Mouse (Mus musculus) forebrain, embryonic 16.5 days (tissue): ENCODE data around the gene Olfr452. TPM values are rescaled to one million over a fixed set of nuclear protein-coding genes. Genes with fewer than 3 reads are reported as not detected.

ENCODE experiments used
- ATAC-seq: fragments of 200-750 bp; cut with Nextera tagmentation; 2 replicates; pipeline ENCODE4 v1.8.0; 2017; ENCODE audit warnings: mild to moderate bottlenecking, moderate library complexity
- H3K27ac ChIP-seq: fragments of 300-500 bp; sonication (generic); 2 replicates; pipeline ENCODE4 v1.5.1; 2014; ENCODE audit warnings: low read length, control low read depth
- H3K27me3 ChIP-seq: fragments of 300-500 bp; sonication (generic); replicated peaks from 2 replicates; pipeline ENCODE4 v1.6.1; 2014; ENCODE audit warnings: low read length; ENCODE audit not compliant: control insufficient read depth, insufficient read depth
- H3K36me3 ChIP-seq: fragments of 300-500 bp; sonication (generic); 2 replicates; pipeline ENCODE4 v1.6.1; 2014; ENCODE audit not compliant: control insufficient read depth, insufficient read depth
- H3K4me1 ChIP-seq: fragments of 300-500 bp; sonication (generic); replicated peaks from 2 replicates; pipeline ENCODE4 v1.6.1; 2014; ENCODE audit warnings: low read length; ENCODE audit not compliant: control insufficient read depth, insufficient read depth
- H3K4me2 ChIP-seq: fragments of 300-500 bp; sonication (generic); 2 replicates; pipeline ENCODE4 v1.6.1; 2014; ENCODE audit warnings: mild to moderate bottlenecking, low read length, control low read depth
- H3K4me3 ChIP-seq: fragments of 300-500 bp; sonication (generic); replicated peaks from 2 replicates; pipeline ENCODE4 v1.5.1; 2014; ENCODE audit warnings: mild to moderate bottlenecking, low read length, control low read depth
- H3K9ac ChIP-seq: fragments of 300-500 bp; sonication (generic); replicated peaks from 2 replicates; pipeline ENCODE4 v1.6.1; 2014; ENCODE audit warnings: low read depth, low read length, control low read depth
- H3K9me3 ChIP-seq: fragments of 300-500 bp; sonication (generic); 2 replicates; pipeline ENCODE4 v1.6.1; 2016; ENCODE audit warnings: low read length; ENCODE audit not compliant: control insufficient read depth
- WGBS: fragments of 180-500 bp; shearing (Covaris S2); extraction: QIAGEN DNeasy Blood & Tissue Kit; methylation state at CpG from one replicate; pipeline ENCODE4 v1.1.7; 2014; 5-methylcytosine and 5-hydroxymethylcytosine counted together
- polyA plus RNA-seq: library from polyadenylated mRNA; unstranded; fragments of >200 nt; fragmentation: Nextera tagmentation; extraction: Ambion mirVana; gene quantifications from 2 replicates; pipeline ENCODE4 v1.2.1, GENCODE M21; 2015

The Olfr452 gene
- polyA plus RNA-seq, 1 experiment from 2014 or later, result not detected

- H3K4me1 ChIP-seq, result no peaks in the 10 kb centered on the region
- ATAC-seq, result no peak
- H3K4me2 ChIP-seq, result no peak within 1 kb of the TSS
- no peak within 1 kb of the TSS for H3K4me3 ChIP-seq
- no peaks in the 10 kb centered on the region for H3K9me3 ChIP-seq
- no peak within 1 kb of the TSS for H3K27ac ChIP-seq
- WGBS, result 94% methylated on average over 1 of the region's 1 CpGs
- H3K27me3 ChIP-seq, result no peaks in the 10 kb centered on the region
- no peaks in the 10 kb centered on the region for H3K36me3 ChIP-seq
- no peak within 1 kb of the TSS for H3K9ac ChIP-seq
Measured at GRCm38 (mm10) chr6:42811639-42812038, 26.7 kb downstream of the Olfr452 start, which contains the start of gene Olfr450. Gene Olfr450 (plus strand): TSS chr6:42811939.

GRCm38 (mm10) chr6:42834084-42834483 is 49.2 kb downstream of the Olfr452 start, which contains the start of gene Olfr449:
Gene Olfr449 (plus strand): TSS chr6:42834384.
- Histone ChIP-seq H3K27ac (no peak within 1 kb of the TSS), H3K36me3 (no peaks in the 10 kb centered on the region), H3K4me3 (no peak within 1 kb of the TSS), H3K4me2 (no peak within 1 kb of the TSS), H3K4me1 (no peaks in the 10 kb centered on the region), H3K9me3 (no peaks in the 10 kb centered on the region), H3K27me3 (no peaks in the 10 kb centered on the region), H3K9ac (no peak within 1 kb of the TSS)
- no peak for ATAC-seq

Other genes with a start within 250 kb of the Olfr452 start
- gene Olfr455, start 237.5 kb upstream of the Olfr452 start, polyA plus RNA-seq, result not detected in 2 replicates
- gene Tcaf3, start 187.4 kb upstream of the Olfr452 start, polyA plus RNA-seq, result not detected in 2 replicates
- 1.0 and 1.6 TPM in 2 replicates for gene Tcaf2, start 139.8 kb upstream of the Olfr452 start, polyA plus RNA-seq
- gene Tcaf1, start 75.0 kb upstream of the Olfr452 start, polyA plus RNA-seq, result 211 and 221 TPM in 2 replicates
- not detected in 2 replicates for gene Olfr453, start 45.7 kb upstream of the Olfr452 start, polyA plus RNA-seq
- not detected in 2 replicates for gene Olfr38, start 28.7 kb upstream of the Olfr452 start, polyA plus RNA-seq
- gene Olfr450, start 26.8 kb downstream of the Olfr452 start, polyA plus RNA-seq, result not detected in 2 replicates
- not detected in 2 replicates for gene Olfr449, start 49.3 kb downstream of the Olfr452 start, polyA plus RNA-seq
- not detected in 2 replicates for gene Olfr448, start 105.3 kb downstream of the Olfr452 start, polyA plus RNA-seq
- not detected in 2 replicates for gene Olfr447, start 123.8 kb downstream of the Olfr452 start, polyA plus RNA-seq
- gene Olfr446, start 136.3 kb downstream of the Olfr452 start, polyA plus RNA-seq, result not detected in 2 replicates
- not detected in 2 replicates for gene Olfr444, start 164.0 kb downstream of the Olfr452 start, polyA plus RNA-seq